Mouse (Mus musculus) cortical plate, adult 2 months (tissue): ENCODE measurements around the gene Clic6.

Experiments used
- CTCF ChIP-seq: fragments of 200-500 bp; IDR thresholded peaks from 2 replicates; pipeline ENCODE4 v1.5.1; 2011; ENCODE audit warnings: mild to moderate bottlenecking, control low read depth, low read length; ENCODE audit not compliant: insufficient read depth; ENCODE audit errors: extremely low read depth
- POLR2A ChIP-seq: fragments of 200-500 bp; IDR thresholded peaks from 2 replicates; pipeline ENCODE4 v1.6.1; 2011; ENCODE audit warnings: mild to moderate bottlenecking, low read length, control low read depth; ENCODE audit not compliant: insufficient read depth; ENCODE audit errors: extremely low read depth

DNA sequence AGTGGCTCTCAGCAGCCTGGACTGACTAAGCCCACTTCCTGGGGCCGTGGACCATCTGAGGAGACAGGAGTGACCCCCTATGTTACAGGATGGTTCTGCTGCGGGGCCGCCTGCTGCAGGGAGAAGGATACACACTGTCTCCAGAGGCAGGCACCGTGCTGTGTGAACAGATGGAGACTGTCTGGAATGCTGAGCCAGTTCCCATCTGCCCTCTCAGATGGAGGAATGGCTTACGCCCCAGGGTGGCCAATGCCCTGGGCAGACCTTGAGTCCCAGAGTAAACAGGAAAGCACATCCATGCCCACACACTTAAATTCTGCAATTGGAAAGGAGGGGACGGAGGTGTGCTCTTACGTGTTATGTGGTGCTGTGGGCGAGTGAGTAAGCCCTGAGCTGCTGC is 35.2 kb upstream of the Clic6 start:
- no peak for TF ChIP-seq CTCF
- TF ChIP-seq POLR2A: no peak
